Mouse (Mus musculus) left cerebral cortex, postnatal 14 days (tissue): ENCODE measurements around the gene Isg20l2. TPM values are rescaled to one million over a fixed set of nuclear protein-coding genes. Genes with fewer than 3 reads are reported as not detected.

Source experiments
- DNase-seq, 2 experiments: peaks; one replicate each; pipeline ENCODE4 v3.0.0; 2021 to 2022; ENCODE audit warnings: low spot score in 2 of 2, mixed read lengths in 1 of 2
- intact Hi-C: fragments of 180-260 bp; cut with DNase I; formaldehyde crosslinking; loops from one replicate; pipeline ENCODE4 v1.15.1; 2025
- total RNA-seq, 2 experiments: library from RNA; stranded (reverse); gene quantifications; 2 replicates each; pipeline ENCODE4 v1.2.3; 2021

Gene Isg20l2
- total RNA-seq, 2 experiments from 2014 or later = 14.3 to 15.2 TPM

- intact Hi-C loops = no loop called here
Measured at GRCm38 (mm10) chr3:87944838-87945600, 14.9 kb downstream of the Isg20l2 start.

DNA sequence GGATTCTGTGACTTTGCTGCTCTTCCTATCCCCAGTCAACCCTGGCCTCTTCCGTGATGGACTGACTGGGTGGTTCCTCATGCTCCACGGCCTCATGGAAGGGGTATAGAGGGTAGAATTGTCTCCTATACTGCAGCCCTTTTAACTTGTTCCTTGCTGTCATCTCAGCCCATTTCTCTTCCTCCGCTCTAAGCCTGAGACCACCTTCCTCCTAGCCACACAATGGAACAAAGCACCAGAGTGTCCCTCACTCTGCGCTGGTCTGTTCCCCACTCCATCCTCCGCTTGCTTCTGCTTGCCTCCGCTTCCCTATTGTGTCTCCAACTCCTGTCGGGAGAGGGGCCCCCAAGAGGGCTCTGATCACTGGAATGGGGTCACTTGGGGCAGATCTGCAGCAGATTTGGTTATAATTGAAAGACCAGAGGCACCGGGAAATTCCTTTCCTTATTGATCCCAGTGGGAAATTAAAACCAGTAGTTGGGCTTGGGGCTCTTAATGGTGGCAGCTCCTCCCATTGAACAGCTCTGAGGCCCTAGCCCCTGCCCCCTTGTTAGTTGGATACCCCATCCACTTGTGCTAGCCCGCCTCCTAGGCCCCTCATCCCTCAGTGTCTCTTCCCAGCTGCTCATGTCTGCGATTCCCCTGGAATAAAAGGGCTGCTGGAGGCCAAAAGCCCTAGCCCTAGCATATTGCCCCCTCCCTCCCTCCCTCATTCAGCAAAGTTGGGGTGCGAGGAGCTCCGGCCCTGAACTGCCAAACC, 15.8 kb downstream of the Isg20l2 start:
- DNase-seq = no peak

More at GRCm38 (mm10) chr3:87944838-87945600, 14.9 kb downstream of the Isg20l2 start:
- no peak for DNase-seq

GRCm38 (mm10) chr3:87946541-87946860, 16.4 kb downstream of the Isg20l2 start:
- intact Hi-C loops = no loop called here
- no peak for DNase-seq

More for the DNA sequence above, 15.8 kb downstream of the Isg20l2 start:
- intact Hi-C loops = no loop called here

GRCm38 (mm10) chr3:87947056-87947810, 17.1 kb downstream of the Isg20l2 start:
- peak in 1 of 2 experiments; percentile 35 for DNase-seq
- intact Hi-C loops = no loop called here

GRCm38 (mm10) chr3:87947811-87948199, 17.7 kb downstream of the Isg20l2 start:
- DNase-seq = no peak
- intact Hi-C loops = no loop called here

- no peak for DNase-seq
- intact Hi-C loops = no loop called here
Measured at GRCm38 (mm10) chr3:87948378-87949265, 18.5 kb downstream of the Isg20l2 start, which contains the start of gene Crabp2. Gene Crabp2 (plus strand): TSS chr3:87948666.

GRCm38 (mm10) chr3:87949266-87949954, 19.3 kb downstream of the Isg20l2 start:
- no peak for DNase-seq
- intact Hi-C loops = no loop called here

- intact Hi-C loops = no loop called here
- DNase-seq = no peak
Measured at GRCm38 (mm10) chr3:87949955-87950515, 19.9 kb downstream of the Isg20l2 start.

GRCm38 (mm10) chr3:87951946-87952345, 21.8 kb downstream of the Isg20l2 start:
- intact Hi-C loops = no loop called here
- no peak for DNase-seq

- intact Hi-C loops = no loop called here
- no peak for DNase-seq
Measured at GRCm38 (mm10) chr3:87952440-87952839, 22.3 kb downstream of the Isg20l2 start.

GRCm38 (mm10) chr3:87958056-87958455, 27.9 kb downstream of the Isg20l2 start:
- DNase-seq = no peak
- intact Hi-C loops = no loop called here

DNA sequence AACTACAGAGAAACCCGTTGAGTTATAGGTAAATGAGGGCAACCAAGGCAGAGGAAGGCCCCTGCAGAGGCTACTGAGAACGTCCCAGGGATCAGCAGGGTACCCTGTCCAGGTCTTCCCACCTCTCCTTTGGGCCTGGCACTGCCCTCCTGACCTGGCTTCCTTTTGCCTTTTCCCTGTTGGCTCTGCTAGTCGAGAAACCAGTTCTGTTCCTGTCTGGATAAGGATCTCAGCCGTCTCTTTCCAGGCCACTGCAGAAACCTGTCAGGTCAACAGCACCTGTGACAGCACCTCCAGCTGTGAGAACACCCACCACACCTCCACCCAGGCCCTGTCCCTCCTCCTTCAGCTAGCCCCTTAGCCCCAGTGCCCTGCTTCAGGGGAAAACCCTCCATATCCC, 28.4 kb downstream of the Isg20l2 start:
- intact Hi-C loops = no loop called here
- DNase-seq = no peak

DNA sequence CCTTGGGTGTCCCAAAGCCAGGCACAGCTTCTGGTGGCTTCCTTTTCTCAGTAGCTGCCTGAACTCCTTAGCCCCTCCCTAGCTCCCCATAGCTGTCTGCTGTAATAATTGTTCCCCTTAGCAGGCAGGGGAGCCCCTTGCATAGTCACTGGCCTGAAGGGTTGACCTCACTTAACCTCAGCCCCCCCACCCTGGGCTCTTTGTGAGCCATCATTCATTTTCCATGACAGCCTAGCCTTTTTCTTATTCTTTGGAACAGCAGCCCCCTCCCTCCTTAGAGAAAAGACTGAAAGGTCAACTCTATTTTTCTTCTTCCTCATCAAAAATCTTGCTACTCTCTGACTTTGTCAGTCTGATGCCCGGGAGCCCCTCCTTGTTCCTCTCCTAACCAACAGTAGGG, 28.9 kb downstream of the Isg20l2 start:
- intact Hi-C loops = no loop called here
- DNase-seq = no peak

GRCm38 (mm10) chr3:87959371-87959770, 29.3 kb downstream of the Isg20l2 start:
- no peak for DNase-seq
- intact Hi-C loops = no loop called here

- intact Hi-C loops = loop anchor here (2.0 kb wide), 1 partner anchor 25 kb away; no protein-coding TSS in a partner anchor
- no peak for DNase-seq
Measured at GRCm38 (mm10) chr3:87960191-87960585, 30.1 kb downstream of the Isg20l2 start.

GRCm38 (mm10) chr3:87960586-87961191, 30.6 kb downstream of the Isg20l2 start:
- peak; percentile 82 to 88 for DNase-seq
- intact Hi-C loops = loop anchor here (2.0 kb wide), 1 partner anchor 26 kb away; no protein-coding TSS in a partner anchor

GRCm38 (mm10) chr3:87970184-87970938, 40.2 kb downstream of the Isg20l2 start:
- DNase-seq = peak in 1 of 2 experiments; percentile 73
- intact Hi-C loops = loop anchor here (2.0 to 5.0 kb wide), 2 partner anchors 16 to 102 kb away; no protein-coding TSS in a partner anchor
